Mouse (Mus musculus): Measurements from ENCODE around the gene Bag5. TPM values are rescaled to one million over a fixed set of nuclear protein-coding genes. Genes with fewer than 3 reads are reported as not detected.

Gene Bag5
- total RNA-seq, 2 experiments from 2014 or later, result 60.9 to 61.8 TPM

DNA sequence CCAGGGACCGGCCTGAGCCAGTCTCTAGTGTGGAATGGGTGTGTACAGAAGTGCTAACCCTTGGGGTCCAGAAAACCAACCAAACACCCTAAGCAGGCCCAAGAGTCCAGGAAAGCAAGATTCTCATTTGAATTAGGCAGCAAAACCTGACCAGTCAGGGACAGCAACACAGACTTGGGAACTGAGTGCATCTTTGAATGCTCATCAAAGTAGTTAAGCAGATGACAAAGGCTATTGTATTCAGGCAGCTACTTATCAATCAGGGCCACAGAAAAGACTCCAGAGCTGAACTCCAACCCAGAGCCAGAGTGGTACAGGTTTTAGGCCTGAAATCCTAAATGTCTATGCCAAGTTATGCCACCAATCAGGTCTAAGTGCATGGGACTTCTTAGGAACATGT, 52.4 kb downstream of the Bag5 start:
- H3K27ac ChIP-seq, result no peak overlapping the region
- no peak overlapping the region for H3K4me3 ChIP-seq
- intact Hi-C loops (cut with DNase I), result no loop called here
- no peak for DNase-seq (ENCODE audit: extremely low spot score in 1 of 2, low spot score in 2 of 2)
- TF ChIP-seq CTCF (IDR thresholded peaks at IDR 0.05), result no peak

Other genes starting within 250 kb of the Bag5 start
- 1 to 10 TPM; 3.1 to 3.3 TPM for gene Gm266, start 227.4 kb downstream of the Bag5 start, total RNA-seq (2021)
- 100 to 1,000 TPM; 241 to 276 TPM for gene Eif5, start 175.2 kb downstream of the Bag5 start, total RNA-seq (2021)
- 100 to 1,000 TPM; 102 TPM for gene Mark3, start 138.7 kb downstream of the Bag5 start, total RNA-seq (2021)
- gene Ckb, start 40.9 kb downstream of the Bag5 start, total RNA-seq (2021), result 1,000 to 10,000 TPM; 1,837 to 1,872 TPM
- 10 to 100 TPM; 18.9 to 20.2 TPM for gene Trmt61a, start 35.2 kb downstream of the Bag5 start, total RNA-seq (2021)
- 10 to 100 TPM; 36.2 to 38.8 TPM for gene Apopt1, start within 50 bp of the Bag5 start, total RNA-seq (2021)
- 100 to 1,000 TPM; 746 to 823 TPM for gene Klc1, start 45.6 kb upstream of the Bag5 start, total RNA-seq (2021)
- 1 to 10 TPM; 3.1 to 3.4 TPM for gene Xrcc3, start 100.6 kb upstream of the Bag5 start, total RNA-seq (2021)
- gene Zfyve21, start 100.9 kb upstream of the Bag5 start, total RNA-seq (2021), result 10 to 100 TPM; 20.5 to 21.0 TPM
- gene Ppp1r13b, start 194.9 kb upstream of the Bag5 start, total RNA-seq (2021), result 10 to 100 TPM; 59.4 to 61.0 TPM